Mouse (Mus musculus) intestine, embryonic 16.5 days (tissue): ENCODE measurements around the gene Degs2. TPM values are rescaled to one million over a fixed set of nuclear protein-coding genes. Genes with fewer than 3 reads are reported as not detected.
"Not testable (repeated sequence)": the region's sequence is repeated elsewhere in the genome, so short reads cannot be mapped to it uniquely, and the experiment has no call there.

Source experiments
- ATAC-seq: fragments of 200-750 bp; cut with Nextera tagmentation; 2 replicates; pipeline ENCODE4 v1.8.0; 2017; ENCODE audit warnings: moderate TSS enrichment, moderate library complexity
- H3K27ac ChIP-seq: fragments of 300-500 bp; sonication (generic); 2 replicates; pipeline ENCODE4 v1.5.1; 2014; ENCODE audit warnings: mild to moderate bottlenecking, low read length
- H3K27me3 ChIP-seq: fragments of 300-500 bp; sonication (generic); replicated peaks from 2 replicates; pipeline ENCODE4 v1.6.1; 2014; ENCODE audit warnings: low read length, control low read depth, mixed read lengths; ENCODE audit not compliant: control insufficient read depth, insufficient read depth
- H3K36me3 ChIP-seq: fragments of 300-500 bp; sonication (generic); 2 replicates; pipeline ENCODE4 v1.6.1; 2014; ENCODE audit warnings: low read length, control low read depth; ENCODE audit not compliant: control insufficient read depth, insufficient read depth
- H3K4me1 ChIP-seq: fragments of 300-500 bp; sonication (generic); 2 replicates; pipeline ENCODE4 v1.6.1; 2014; ENCODE audit warnings: low read length, control low read depth, mixed read lengths; ENCODE audit not compliant: control insufficient read depth, insufficient read depth
- H3K4me2 ChIP-seq: fragments of 300-500 bp; sonication (generic); 2 replicates; pipeline ENCODE4 v1.6.1; 2014; ENCODE audit warnings: low read depth, low read length, control low read depth
- H3K4me3 ChIP-seq: fragments of 300-500 bp; sonication (generic); 2 replicates; pipeline ENCODE4 v1.5.1; 2014; ENCODE audit warnings: mild to moderate bottlenecking, low read length
- H3K9ac ChIP-seq: fragments of 300-500 bp; sonication (generic); 2 replicates; pipeline ENCODE4 v1.6.1; 2014; ENCODE audit warnings: low read depth, low read length
- H3K9me3 ChIP-seq: fragments of 300-500 bp; sonication (generic); 2 replicates; pipeline ENCODE4 v1.6.1; 2016; ENCODE audit warnings: low read length, control low read depth; ENCODE audit not compliant: control insufficient read depth
- WGBS: fragments of 180-500 bp; shearing (Covaris S2); extraction: QIAGEN DNeasy Blood & Tissue Kit; methylation state at CpG from one replicate; pipeline ENCODE4 v1.1.7; 2014; 5-methylcytosine and 5-hydroxymethylcytosine counted together
- polyA plus RNA-seq: library from polyadenylated mRNA; unstranded; fragments of >200 nt; fragmentation: Nextera tagmentation; extraction: Ambion mirVana; gene quantifications from 2 replicates; pipeline ENCODE4 v1.2.1, GENCODE M21; 2015

The Degs2 gene
- polyA plus RNA-seq, 1 experiment from 2014 or later = 161 TPM

DNA sequence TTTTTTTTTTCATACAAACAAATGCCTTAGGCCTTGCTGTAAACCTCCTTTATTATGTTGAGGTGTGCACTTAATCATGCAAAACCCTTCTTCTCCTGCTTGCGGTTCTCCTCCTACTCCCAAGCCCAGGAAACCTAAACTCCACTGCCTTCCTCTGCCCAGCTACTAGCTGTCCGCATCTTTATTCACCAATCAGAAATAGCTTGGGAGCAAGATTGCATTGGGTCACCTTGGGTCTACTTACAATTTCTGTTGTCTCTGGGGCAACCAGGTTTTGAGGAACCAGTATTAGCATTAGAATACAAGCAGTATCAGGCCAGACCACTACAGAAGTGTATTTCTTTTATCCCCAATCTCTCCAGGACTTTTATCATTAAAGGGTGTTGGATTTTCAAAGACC lies 32.3 kb upstream of the Degs2 start:
- no peak overlapping the region for H3K4me3 ChIP-seq
- no peaks in the 10 kb centered on the region for H3K9me3 ChIP-seq
- no peak overlapping the region for H3K4me2 ChIP-seq
- H3K27ac ChIP-seq = no peak overlapping the region
- H3K27me3 ChIP-seq = no peaks in the 10 kb centered on the region
- H3K9ac ChIP-seq = no peak overlapping the region
- no peaks in the 10 kb centered on the region for H3K36me3 ChIP-seq
- 92% methylated on average over 2 of the region's 2 CpGs for WGBS
- ATAC-seq = no peak
- H3K4me1 ChIP-seq = no peaks in the 10 kb centered on the region

DNA sequence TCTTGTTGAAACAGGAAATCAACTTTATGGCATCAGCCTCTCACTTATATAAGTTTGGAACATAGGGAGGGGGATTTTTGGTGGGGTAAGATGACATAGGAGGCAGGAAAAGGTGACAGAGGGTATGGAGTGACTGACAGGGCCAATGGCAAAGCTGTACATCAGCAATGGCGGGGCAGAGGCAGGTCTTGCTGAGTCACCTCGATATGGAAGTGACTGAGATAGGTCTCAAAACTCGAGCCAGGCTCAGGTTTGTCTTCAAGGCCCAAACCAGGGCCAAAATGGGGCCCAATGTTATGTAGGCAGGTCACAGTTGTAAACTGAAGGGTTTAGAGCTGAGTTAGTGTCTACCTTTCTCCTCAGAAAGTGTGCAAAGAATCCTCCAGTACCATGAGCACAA lies 21.7 kb upstream of the Degs2 start:
- H3K27ac ChIP-seq = no peak overlapping the region
- no peak overlapping the region for H3K4me2 ChIP-seq
- no peaks in the 10 kb centered on the region for H3K27me3 ChIP-seq
- H3K4me3 ChIP-seq = no peak overlapping the region
- no peak overlapping the region for H3K9ac ChIP-seq
- no peaks in the 10 kb centered on the region for H3K36me3 ChIP-seq
- H3K9me3 ChIP-seq = no peaks in the 10 kb centered on the region
- ATAC-seq = no peak
- H3K4me1 ChIP-seq = no peaks in the 10 kb centered on the region
- 85% methylated on average over 3 of the region's 3 CpGs for WGBS

DNA sequence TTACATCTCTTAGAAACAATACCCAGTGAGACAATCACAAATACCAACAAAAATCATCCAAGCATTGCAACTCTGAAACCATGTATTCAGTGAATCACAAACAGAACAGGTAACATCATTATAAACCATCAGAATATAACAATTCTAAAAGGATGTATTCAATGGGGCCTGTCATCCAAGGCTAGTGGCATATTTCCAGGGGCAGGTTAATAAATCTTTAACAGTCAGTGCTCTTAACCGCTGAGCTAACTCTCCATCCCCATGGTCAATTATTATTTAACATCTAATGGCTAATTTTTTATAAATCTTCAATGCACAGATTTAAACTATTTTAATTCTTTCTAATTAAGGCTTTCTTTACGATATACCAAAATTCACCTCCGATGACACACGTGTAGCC lies 20.3 kb upstream of the Degs2 start:
- H3K27ac ChIP-seq = no peak overlapping the region
- H3K4me3 ChIP-seq = no peak overlapping the region
- no peaks in the 10 kb centered on the region for H3K27me3 ChIP-seq
- H3K9me3 ChIP-seq = no peaks in the 10 kb centered on the region
- H3K36me3 ChIP-seq = no peaks in the 10 kb centered on the region
- H3K4me1 ChIP-seq = no peaks in the 10 kb centered on the region
- no peak overlapping the region for H3K4me2 ChIP-seq
- 94% methylated on average over 4 of the region's 4 CpGs for WGBS
- no peak overlapping the region for H3K9ac ChIP-seq
- ATAC-seq = no peak

DNA sequence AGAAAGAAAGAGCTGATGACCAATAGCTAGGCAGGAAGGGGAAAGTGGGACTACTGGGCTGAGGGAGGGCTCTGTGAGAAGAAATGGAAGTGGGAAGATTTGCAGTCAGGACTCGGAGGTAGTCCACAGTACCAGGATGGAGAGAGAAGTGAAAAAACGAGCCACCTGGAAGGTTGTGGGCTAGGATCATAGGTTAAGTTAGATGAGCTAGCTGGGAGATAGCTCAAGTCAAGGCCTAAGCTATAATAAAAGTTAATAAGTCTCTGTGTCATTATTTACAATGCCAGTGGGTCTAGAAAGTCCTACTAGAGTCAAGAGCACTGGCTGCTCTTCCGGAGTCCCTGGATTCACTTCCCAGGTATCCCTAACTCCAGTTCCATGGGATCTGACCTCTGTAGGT lies 16.4 kb upstream of the Degs2 start:
- H3K9me3 ChIP-seq = no peaks in the 10 kb centered on the region
- no peak overlapping the region for H3K9ac ChIP-seq
- 63% methylated on average over 3 of the region's 3 CpGs for WGBS
- H3K27ac ChIP-seq = no peak overlapping the region
- no peak overlapping the region for H3K4me2 ChIP-seq
- no peaks in the 10 kb centered on the region for H3K4me1 ChIP-seq
- H3K36me3 ChIP-seq = no peaks in the 10 kb centered on the region
- H3K4me3 ChIP-seq = no peak overlapping the region
- no peaks in the 10 kb centered on the region for H3K27me3 ChIP-seq
- ATAC-seq = peak; percentile 70

DNA sequence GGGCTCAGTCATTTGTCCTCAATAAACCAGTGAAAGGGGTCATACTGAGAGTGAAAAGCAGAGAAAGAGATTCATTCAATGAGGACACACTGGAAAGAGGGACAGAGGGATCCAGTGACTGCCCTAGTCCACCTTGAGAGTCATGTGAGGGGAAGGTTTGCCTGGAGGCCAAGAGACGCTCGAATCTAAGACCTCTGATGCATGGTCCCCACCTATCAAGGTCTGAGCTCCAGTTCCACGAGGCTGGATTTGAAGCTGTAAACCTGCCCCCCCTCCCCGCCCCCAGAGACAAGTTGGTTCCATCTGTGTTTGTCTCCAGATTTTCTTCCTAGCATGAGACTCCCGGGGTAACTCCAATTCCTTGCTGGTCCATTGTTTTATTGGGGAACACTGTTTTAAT lies 13.7 kb upstream of the Degs2 start:
- H3K4me2 ChIP-seq = no peak overlapping the region
- no peak for ATAC-seq
- H3K9me3 ChIP-seq = no peaks in the 10 kb centered on the region
- no peak overlapping the region for H3K27ac ChIP-seq
- H3K9ac ChIP-seq = no peak overlapping the region
- no peaks in the 10 kb centered on the region for H3K27me3 ChIP-seq
- 0 out of 2 replicates have a peak, but pooled peaks cover 3% of the 10 kb centered on the region for H3K4me1 ChIP-seq
- H3K4me3 ChIP-seq = no peak overlapping the region
- 82% methylated on average over 5 of the region's 5 CpGs for WGBS
- H3K36me3 ChIP-seq = no peaks in the 10 kb centered on the region

DNA sequence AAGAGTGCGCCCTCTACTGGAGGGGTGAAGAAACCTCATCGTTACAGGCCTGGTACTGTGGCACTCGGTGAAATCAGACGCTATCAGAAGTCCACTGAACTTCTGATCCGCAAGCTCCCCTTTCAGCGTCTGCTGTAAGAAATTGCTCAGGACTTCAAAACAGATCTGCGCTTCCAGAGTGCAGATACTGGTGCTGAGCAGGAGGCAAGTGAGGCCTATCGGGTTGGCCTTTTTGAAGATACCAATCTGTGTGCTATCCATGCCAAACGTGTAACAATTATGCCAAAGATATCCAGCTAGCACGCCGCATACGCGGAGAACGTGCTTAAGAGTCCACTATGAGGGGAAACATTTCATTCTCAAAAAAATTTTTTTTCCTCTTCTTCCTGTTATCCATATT lies 11.9 kb upstream of the Degs2 start:
- H3K9me3 ChIP-seq, ATAC-seq, H3K36me3 ChIP-seq, H3K27ac ChIP-seq, H3K4me1 ChIP-seq, H3K4me2 ChIP-seq, H3K9ac ChIP-seq, H3K27me3 ChIP-seq, H3K4me3 ChIP-seq: not testable (repeated sequence)
- WGBS = 93% methylated on average over 14 of the region's 14 CpGs

DNA sequence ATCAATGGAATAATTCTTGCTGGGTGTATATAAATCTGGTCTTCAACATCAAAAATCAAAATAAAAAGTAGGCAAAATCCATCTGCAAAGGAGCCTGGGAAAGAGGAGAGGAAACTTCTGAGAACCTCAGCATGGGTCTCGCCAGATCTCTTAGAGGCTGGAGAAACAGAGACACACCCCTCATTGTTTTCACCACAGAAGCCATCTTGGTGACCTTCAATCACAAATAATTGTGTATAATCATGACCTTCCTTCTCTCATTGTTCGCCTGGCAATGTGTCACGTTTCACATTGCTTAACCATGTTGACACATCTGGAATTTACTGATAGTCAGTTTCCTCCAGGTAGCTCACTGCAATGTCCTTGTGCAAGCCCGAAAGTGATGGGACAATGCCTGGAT lies 10.4 kb upstream of the Degs2 start:
- Histone ChIP-seq H3K27me3 (no peaks in the 10 kb centered on the region), H3K4me3 (no peak overlapping the region), H3K36me3 (no peaks in the 10 kb centered on the region), H3K4me1 (peaks cover 9% of the 10 kb centered on the region; the same call in 1 of the 2 replicates), H3K27ac (no peak overlapping the region), H3K4me2 (no peak overlapping the region), H3K9me3 (no peaks in the 10 kb centered on the region), H3K9ac (no peak overlapping the region)
- 70% methylated on average over 4 of the region's 4 CpGs for WGBS
- no peak for ATAC-seq

DNA sequence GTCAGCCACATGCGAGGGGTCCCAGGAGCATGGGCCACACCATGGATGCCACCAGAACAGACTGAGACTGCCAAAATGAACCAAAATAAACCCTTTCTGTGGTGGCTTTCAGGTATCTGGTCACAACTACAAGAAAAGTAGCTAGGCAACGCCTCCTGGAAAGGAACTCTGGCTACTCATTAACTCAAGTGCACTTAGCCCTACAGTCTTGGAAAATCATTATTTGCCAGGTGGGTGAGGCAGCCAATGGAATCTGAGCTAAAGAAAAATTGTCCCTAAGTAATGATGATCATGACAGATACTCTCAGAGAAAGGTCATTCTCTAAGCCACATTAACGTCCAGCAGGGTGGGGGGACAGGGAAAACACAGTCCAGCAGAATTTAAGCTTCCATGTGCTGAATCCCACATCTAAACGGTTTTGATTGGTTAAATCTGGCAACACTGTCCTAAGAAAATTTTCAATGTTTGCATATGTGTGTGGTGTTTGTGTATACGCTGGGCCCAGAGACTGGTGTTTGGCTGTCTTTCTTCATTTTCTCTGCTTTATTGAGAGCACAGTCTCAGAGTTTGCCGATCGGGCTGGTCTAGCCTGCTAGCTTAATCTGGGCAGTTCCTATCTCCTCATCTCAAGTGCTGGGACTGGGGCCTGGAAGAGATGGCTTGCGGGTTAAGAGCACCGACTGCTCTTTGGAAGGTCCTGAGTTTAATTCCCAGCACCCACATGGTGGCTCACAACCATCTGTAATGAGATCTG lies 8.9 kb upstream of the Degs2 start:
- Histone ChIP-seq H3K9me3 (no peaks in the 10 kb centered on the region), H3K4me2 (peak overlapping the region; percentile 46), H3K36me3 (no peaks in the 10 kb centered on the region), H3K27me3 (no peaks in the 10 kb centered on the region), H3K27ac (peak overlapping the region; percentile 86), H3K4me3 (0 out of 2 replicates have a peak overlapping the region, but pooled peaks have one; percentile 18), H3K9ac (no peak overlapping the region), H3K4me1 (peaks cover 9% of the 10 kb centered on the region; the same call in 1 of the 2 replicates)
- 50% methylated on average over 9 of the region's 9 CpGs for WGBS
- peak; percentile 85 for ATAC-seq

DNA sequence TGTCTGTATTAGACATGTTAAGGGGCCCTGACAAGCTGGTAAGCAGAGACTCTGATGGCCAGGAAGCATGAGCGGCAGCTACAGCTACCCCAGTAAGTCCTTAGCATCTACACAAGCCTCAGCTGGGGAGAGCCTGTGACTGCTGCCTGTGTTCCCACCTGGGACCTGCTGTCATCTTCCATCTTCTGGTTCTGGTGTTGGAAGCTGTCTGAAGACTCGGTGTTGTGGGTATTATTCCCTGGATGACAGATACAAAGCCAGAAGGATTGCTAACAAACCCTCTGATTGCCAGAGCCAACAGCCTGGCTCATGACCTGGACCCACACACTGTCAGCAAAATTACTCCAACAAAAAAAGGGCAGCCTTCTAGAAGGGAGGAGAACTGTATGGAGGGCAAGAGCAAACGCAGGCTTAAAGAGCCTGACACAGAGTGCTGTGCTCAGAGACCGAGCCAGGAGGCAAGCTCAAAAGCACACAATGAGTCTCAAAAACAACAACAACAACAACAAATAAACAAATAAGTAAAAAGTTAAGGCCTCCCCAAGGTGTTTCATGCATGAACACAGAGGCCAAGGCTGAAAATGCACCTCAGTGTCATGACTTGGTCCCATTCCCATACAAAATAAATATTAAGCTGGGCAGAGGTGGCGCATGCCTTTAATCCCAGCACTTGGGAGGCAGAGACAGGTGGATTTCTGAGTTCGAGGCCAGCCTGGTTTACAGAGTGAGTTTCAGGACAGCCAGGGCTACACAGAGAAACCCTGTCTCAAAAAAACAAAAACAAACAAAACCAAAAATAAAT lies 8.1 kb upstream of the Degs2 start:
- peak overlapping the region; percentile 73 for H3K27ac ChIP-seq
- no peak overlapping the region; the same call in 1 of the 2 replicates for H3K9ac ChIP-seq
- H3K4me1 ChIP-seq = peaks cover 9% of the 10 kb centered on the region; the same call in 1 of the 2 replicates
- no peaks in the 10 kb centered on the region for H3K9me3 ChIP-seq
- WGBS = 72% methylated on average over 6 of the region's 6 CpGs
- peak; percentile 14; the same call in 1 of the 2 replicates for ATAC-seq
- no peaks in the 10 kb centered on the region for H3K36me3 ChIP-seq
- H3K27me3 ChIP-seq = no peaks in the 10 kb centered on the region
- H3K4me2 ChIP-seq = peak overlapping the region; percentile 46; the same call in 1 of the 2 replicates
- H3K4me3 ChIP-seq = 0 out of 2 replicates have a peak overlapping the region, but pooled peaks have one; percentile 18
